Mouse (Mus musculus) effector memory CD4-positive, alpha-beta T cell, adult 7 months (primary cell): ENCODE data around the gene Ppie. TPM values are rescaled to one million over a fixed set of nuclear protein-coding genes. Genes with fewer than 3 reads are reported as not detected.

Experiments used
- polyA plus RNA-seq: library from polyadenylated mRNA; unstranded; fragments of 100-300 nt; shearing (Covaris generic); gene quantifications from one replicate; pipeline ENCODE4 v1.2.1, GENCODE M21; 2017

Ppie gene
- polyA plus RNA-seq: 73.8 TPM

DNA sequence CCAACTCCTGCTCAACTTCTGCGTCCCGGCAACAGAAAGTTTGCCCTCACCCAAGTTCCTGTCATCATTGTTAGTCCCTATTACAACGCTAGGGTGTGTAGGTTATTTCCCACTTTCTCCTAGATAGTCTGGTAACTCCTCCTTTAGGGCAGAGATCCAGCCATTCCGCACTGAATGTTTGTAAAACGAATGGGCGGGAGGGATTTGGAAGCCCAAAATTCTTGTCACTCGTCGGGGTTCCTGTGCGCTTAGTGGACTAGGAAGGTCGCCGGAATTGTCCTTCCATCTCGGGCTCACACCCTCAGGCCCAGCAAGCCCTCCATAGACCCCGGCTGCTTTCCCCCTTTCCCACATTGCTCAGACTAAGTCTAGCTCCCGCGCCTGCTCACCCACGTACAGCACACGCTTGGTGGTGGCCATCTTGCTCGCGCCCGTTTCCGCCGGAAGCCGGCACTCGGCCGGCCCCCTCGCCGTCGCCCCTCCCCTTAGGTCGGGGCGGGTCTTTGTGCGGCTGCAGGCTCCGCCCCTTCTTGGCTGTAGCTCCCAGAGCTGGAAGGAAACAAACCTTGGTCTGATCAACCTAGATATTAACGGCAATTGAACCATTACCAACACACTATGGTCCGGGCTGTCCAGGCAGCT is at the start of gene Ppie:
TSS of gene Ppie (minus strand) at position 439 of the 642 bp plus-strand sequence.

DNA sequence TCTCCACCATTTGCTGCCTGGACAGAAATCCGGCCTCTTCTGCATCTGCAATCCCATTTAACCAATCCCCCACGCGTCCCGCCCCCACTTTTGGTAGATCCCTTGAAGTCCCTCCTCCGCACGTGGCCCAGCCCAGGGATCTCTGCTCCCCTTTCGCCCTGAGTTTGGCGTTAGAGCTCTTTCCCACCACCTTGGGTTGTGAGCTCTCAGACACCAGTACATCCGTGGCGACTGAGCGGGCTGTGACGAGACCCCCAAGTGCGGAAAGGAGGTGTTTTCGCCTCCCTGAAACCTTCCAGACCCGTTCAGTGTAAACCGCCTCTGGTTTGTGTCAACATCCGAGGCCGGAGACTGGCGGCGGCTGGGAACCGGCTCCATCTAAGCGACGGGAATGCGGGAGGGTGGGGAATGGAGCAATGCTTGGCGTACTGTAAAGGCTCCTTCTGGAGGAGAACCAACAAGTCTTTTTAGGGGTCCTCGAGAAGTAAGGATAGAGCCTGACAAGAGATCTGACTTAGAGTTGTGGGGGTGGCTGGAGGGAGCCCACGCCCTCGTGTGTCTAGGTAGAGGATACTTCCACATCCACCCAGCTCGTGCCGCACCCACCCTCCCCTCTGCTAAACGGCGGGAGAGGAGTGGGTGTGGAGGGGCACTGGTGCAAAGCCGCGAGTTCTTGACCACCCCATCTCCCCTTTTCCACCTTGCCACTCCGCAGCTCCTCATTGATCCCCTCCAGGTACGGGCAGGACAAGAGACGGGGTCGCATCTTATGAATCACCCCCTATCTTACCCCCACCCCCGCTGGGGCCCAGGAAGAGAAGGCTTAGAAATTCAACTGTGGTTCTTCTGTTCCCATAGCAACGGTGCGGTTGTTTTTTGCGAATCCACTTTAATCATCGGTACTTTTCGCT is 42.8 kb upstream of the Ppie start, which contains the start of gene Hpcal4:
TSS of gene Hpcal4 (plus strand) at position 900 of the 911 bp plus-strand sequence.

DNA sequence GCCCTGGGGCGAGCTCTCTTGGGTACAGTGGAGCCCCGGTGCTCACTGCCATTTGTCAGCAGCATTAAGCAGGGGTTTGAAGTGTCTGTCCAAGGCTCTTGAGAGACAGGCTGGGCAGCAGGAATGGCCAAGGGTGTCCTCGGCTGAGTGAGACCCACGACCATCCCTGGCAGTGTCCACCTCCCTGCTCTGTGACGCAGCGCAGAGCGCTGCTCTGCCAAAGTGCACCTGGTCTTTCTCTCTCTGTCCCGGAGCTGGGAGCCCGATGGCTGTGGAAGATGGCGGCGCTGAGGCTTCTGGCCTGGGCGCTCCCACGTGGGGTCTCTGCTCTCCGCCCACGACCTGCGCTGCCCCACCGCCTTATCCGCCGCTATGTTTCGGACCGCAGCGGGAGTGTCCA is 23.7 kb downstream of the Ppie start, which contains the start of gene Oxct2b:
TSS of gene Oxct2b (plus strand) at position 256 of the 400 bp plus-strand sequence.

DNA sequence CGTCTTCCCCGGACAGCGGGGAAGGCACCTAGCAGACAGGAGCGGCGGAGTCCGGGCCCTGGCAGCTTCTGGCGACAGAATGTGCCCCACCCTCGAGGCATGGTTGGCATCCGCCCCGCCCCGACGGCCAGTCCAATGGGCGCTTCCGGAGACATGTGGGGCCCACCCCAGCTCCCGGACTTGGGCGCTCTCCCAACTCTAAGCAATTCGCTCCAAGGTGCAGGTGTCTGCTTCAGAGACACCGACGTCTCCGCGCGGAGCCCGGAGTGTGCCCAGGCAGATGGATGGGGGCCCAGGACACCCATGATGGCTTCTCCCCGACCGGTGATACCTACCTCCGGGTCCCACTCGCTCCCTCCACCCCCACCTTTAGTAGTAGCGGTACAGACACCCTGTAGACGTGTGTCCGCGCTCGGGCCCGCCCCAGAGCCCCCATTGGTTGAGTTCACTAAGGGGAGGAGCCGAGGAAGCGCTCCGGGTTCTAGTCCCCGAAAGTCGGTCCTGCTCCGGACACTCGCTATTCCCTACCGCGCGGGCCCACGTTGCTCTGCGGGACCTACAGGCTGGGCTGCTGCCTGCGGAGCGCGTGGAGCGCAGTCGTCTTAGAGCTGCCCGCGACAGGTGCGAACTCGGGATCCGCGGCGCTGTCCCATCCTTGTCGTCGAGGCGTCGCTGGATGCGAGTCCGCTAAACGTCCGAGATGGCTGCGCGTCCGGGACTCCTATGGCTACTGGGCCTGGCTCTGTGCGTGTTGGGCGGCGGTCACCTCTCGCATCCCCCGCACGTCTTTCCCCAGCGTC is 34.9 kb downstream of the Ppie start, which contains the start of gene Bmp8b:
TSS of gene Bmp8b (plus strand) at position 515 of the 800 bp plus-strand sequence.

Other genes starting within 250 kb of the Ppie start
- 5.4 TPM for gene Mfsd2a, start 178.8 kb downstream of the Ppie start, polyA plus RNA-seq
- 0.56 TPM for gene Mycl, start 144.3 kb downstream of the Ppie start, polyA plus RNA-seq
- gene Trit1, start 123.4 kb downstream of the Ppie start, polyA plus RNA-seq: 22.5 TPM
- not detected for gene Bmp8b, start 34.8 kb downstream of the Ppie start, polyA plus RNA-seq
- not detected for gene Oxct2b, start 23.7 kb downstream of the Ppie start, polyA plus RNA-seq
- 0.61 TPM for gene Hpcal4, start 43.3 kb upstream of the Ppie start, polyA plus RNA-seq
- not detected for gene Nt5c1a, start 61.6 kb upstream of the Ppie start, polyA plus RNA-seq
- gene Heyl, start 93.6 kb upstream of the Ppie start, polyA plus RNA-seq: not detected
- 7.7 TPM for gene Pabpc4, start 122.4 kb upstream of the Ppie start, polyA plus RNA-seq
- not detected for gene Oxct2a, start 183.7 kb upstream of the Ppie start, polyA plus RNA-seq
- not detected for gene Bmp8a, start 203.3 kb upstream of the Ppie start, polyA plus RNA-seq